Mouse (Mus musculus) CH12.LX (cell line): ENCODE data around the gene Fgfr2. TPM values are rescaled to one million over a fixed set of nuclear protein-coding genes. Genes with fewer than 3 reads are reported as not detected.

Experiments used
- DNase-seq: peaks from one replicate; pipeline ENCODE4 v3.0.0-alpha.2; 2013; ENCODE audit errors: extremely low read depth
- H3K27ac ChIP-seq: 2 replicates; pipeline ENCODE4 v1.5.1; 2012; ENCODE audit warnings: low read depth, mild to moderate bottlenecking, control low read depth, moderate library complexity; ENCODE audit not compliant: insufficient read depth
- H3K27me3 ChIP-seq: replicated peaks from 2 replicates; pipeline ENCODE3; 2012; ENCODE audit warnings: inconsistent platforms
- H3K36me3 ChIP-seq, 2 experiments: replicated peaks in 1 of 2; 2 replicates each; pipeline versions ENCODE3 to v1.6.1; 2012; ENCODE audit warnings: inconsistent platforms in 1 of 2, low read length in 1 of 2, mild to moderate bottlenecking in 1 of 2, mixed read lengths in 1 of 2, moderate library complexity in 1 of 2; ENCODE audit not compliant: control insufficient read depth in 1 of 2, insufficient read depth in 1 of 2
- H3K4me1 ChIP-seq, 2 experiments: 2 replicates each; pipeline ENCODE4 v1.6.1; 2012; ENCODE audit warnings: inconsistent platforms in 1 of 2, moderate library complexity in 1 of 2; ENCODE audit not compliant: insufficient read depth in 2 of 2, control insufficient read depth in 1 of 2
- H3K4me2 ChIP-seq: 2 replicates; pipeline ENCODE4 v1.6.1; 2012; ENCODE audit warnings: low read depth, mild to moderate bottlenecking, control low read depth; ENCODE audit not compliant: poor library complexity, insufficient read depth, severe bottlenecking
- H3K4me3 ChIP-seq, 3 experiments: fragments of 150-350 bp in 1 of 3; sonication (generic) in 1 of 3; replicated peaks in 1 of 3; 2 replicates each; pipeline versions ENCODE3 to v1.5.1; 2011 to 2012; ENCODE audit warnings: low read depth in 2 of 3, low read length in 2 of 3, mild to moderate bottlenecking in 2 of 3, moderate library complexity in 2 of 3, control low read depth in 1 of 3, improper control_type of control experiment in 1 of 3, inconsistent platforms in 1 of 3, mixed read lengths in 1 of 3; ENCODE audit not compliant: poor library complexity in 1 of 3
- H3K79me2 ChIP-seq: replicated peaks from 2 replicates; pipeline ENCODE4 v1.6.1; 2012; ENCODE audit warnings: mild to moderate bottlenecking, moderate library complexity; ENCODE audit not compliant: control insufficient read depth, poor library complexity, insufficient read depth, severe bottlenecking; ENCODE audit errors: extremely low read depth
- H3K9ac ChIP-seq: 2 replicates; pipeline ENCODE4 v1.6.1; 2012; ENCODE audit warnings: low read depth, mild to moderate bottlenecking, control low read depth, moderate library complexity; ENCODE audit not compliant: insufficient read depth
- H3K9me3 ChIP-seq: replicated peaks from 2 replicates; pipeline ENCODE3; 2012; ENCODE audit warnings: low read length, inconsistent platforms, mixed read lengths
- BHLHE40 ChIP-seq: IDR thresholded peaks from 2 replicates; pipeline ENCODE4 v1.6.1; 2011; ENCODE audit warnings: mild to moderate bottlenecking, low read depth, low read length, improper control_type of control experiment
- CHD1 ChIP-seq: IDR thresholded peaks from 2 replicates; pipeline ENCODE4 v1.6.1; 2012; ENCODE audit warnings: low read depth, low read length, improper control_type of control experiment, inconsistent platforms
- CHD2 ChIP-seq: IDR thresholded peaks from 2 replicates; pipeline ENCODE4 v1.6.1; 2011; ENCODE audit warnings: low read length, improper control_type of control experiment
- CTCF ChIP-seq, 2 experiments: IDR thresholded peaks in 1 of 2; conservative IDR thresholded peaks in 1 of 2; 2 replicates each; pipeline ENCODE4 v1.5.1; 2011 to 2012; ENCODE audit warnings: low read depth in 2 of 2, low read length in 2 of 2, improper control_type of control experiment in 1 of 2, inconsistent platforms in 1 of 2, mild to moderate bottlenecking in 1 of 2, moderate library complexity in 1 of 2
- EP300 ChIP-seq: IDR thresholded peaks from 2 replicates; pipeline ENCODE4 v1.6.1; 2011; ENCODE audit warnings: low read length, improper control_type of control experiment
- GABPA ChIP-seq: IDR thresholded peaks from 2 replicates; pipeline ENCODE4 v1.6.1; 2012; ENCODE audit warnings: low read depth, low read length, improper control_type of control experiment, inconsistent platforms; ENCODE audit not compliant: insufficient replicate concordance
- HCFC1 ChIP-seq: IDR thresholded peaks from 2 replicates; pipeline ENCODE4 v1.6.1; 2012; ENCODE audit warnings: low read depth, mild to moderate bottlenecking, inconsistent platforms, low read length, improper control_type of control experiment
- IRF4 ChIP-seq: IDR thresholded peaks from 2 replicates; pipeline ENCODE4 v1.6.1; 2014; ENCODE audit warnings: low read depth, mild to moderate bottlenecking, inconsistent platforms, low read length, improper control_type of control experiment
- JUN ChIP-seq: IDR thresholded peaks from 2 replicates; pipeline ENCODE4 v1.6.1; 2011; ENCODE audit warnings: low read depth, mild to moderate bottlenecking, low read length, improper control_type of control experiment, moderate library complexity; ENCODE audit not compliant: insufficient read depth
- KAT2A ChIP-seq: IDR thresholded peaks from 2 replicates; pipeline ENCODE4 v1.6.1; 2012; ENCODE audit warnings: low read length, improper control_type of control experiment, inconsistent platforms; ENCODE audit not compliant: insufficient replicate concordance
- MAFK ChIP-seq: IDR thresholded peaks from 2 replicates; pipeline ENCODE4 v1.6.1; 2011; ENCODE audit warnings: low read length, improper control_type of control experiment; ENCODE audit not compliant: insufficient replicate concordance
- MAX ChIP-seq: IDR thresholded peaks from 2 replicates; pipeline ENCODE4 v1.6.1; 2011; ENCODE audit warnings: low read length, improper control_type of control experiment
- MAZ ChIP-seq: IDR thresholded peaks from 2 replicates; pipeline ENCODE4 v1.6.1; 2012; ENCODE audit warnings: low read depth, mild to moderate bottlenecking, inconsistent platforms, low read length, improper control_type of control experiment, moderate library complexity
- MEF2A ChIP-seq: IDR thresholded peaks from 2 replicates; pipeline ENCODE4 v1.6.1; 2014; ENCODE audit warnings: low read depth, mild to moderate bottlenecking, inconsistent platforms, low read length, improper control_type of control experiment, borderline replicate concordance
- MXI1 ChIP-seq: IDR thresholded peaks from 2 replicates; pipeline ENCODE4 v1.6.1; 2011; ENCODE audit warnings: mild to moderate bottlenecking, low read depth, low read length, improper control_type of control experiment
- MYC ChIP-seq: IDR thresholded peaks from 2 replicates; pipeline ENCODE4 v1.6.1; 2011; ENCODE audit warnings: low read depth, mild to moderate bottlenecking, improper control_type of control experiment, low read length
- NELFE ChIP-seq: IDR thresholded peaks from 2 replicates; pipeline ENCODE4 v1.6.1; 2011; ENCODE audit warnings: low read depth, low read length, improper control_type of control experiment
- NRF1 ChIP-seq: IDR thresholded peaks from 2 replicates; pipeline ENCODE4 v1.6.1; 2014; ENCODE audit warnings: low read depth, mild to moderate bottlenecking, inconsistent platforms, low read length, improper control_type of control experiment, moderate library complexity
- POLR2AphosphoS2 ChIP-seq: IDR thresholded peaks from 2 replicates; pipeline ENCODE4 v1.6.1; 2011; ENCODE audit warnings: low read depth, low read length, improper control_type of control experiment
- RAD21 ChIP-seq: IDR thresholded peaks from 2 replicates; pipeline ENCODE4 v1.6.1; 2011; ENCODE audit warnings: low read depth, mild to moderate bottlenecking, low read length, improper control_type of control experiment, moderate library complexity
- RCOR1 ChIP-seq: conservative IDR thresholded peaks from 2 replicates; pipeline ENCODE4 v1.6.1; 2012; ENCODE audit warnings: low read depth, mild to moderate bottlenecking, inconsistent platforms, low read length, improper control_type of control experiment
- SIN3A ChIP-seq: IDR thresholded peaks from 2 replicates; pipeline ENCODE4 v1.6.1; 2012; ENCODE audit warnings: low read length, improper control_type of control experiment, inconsistent platforms
- SMC3 ChIP-seq: IDR thresholded peaks from 2 replicates; pipeline ENCODE4 v1.6.1; 2011; ENCODE audit warnings: low read depth, low read length, improper control_type of control experiment
- TBP ChIP-seq: conservative IDR thresholded peaks from 2 replicates; pipeline ENCODE4 v1.6.1; 2011; ENCODE audit warnings: low read depth, low read length, improper control_type of control experiment
- UBTF ChIP-seq: IDR thresholded peaks from 2 replicates; pipeline ENCODE4 v1.6.1; 2012; ENCODE audit warnings: low read depth, mild to moderate bottlenecking, inconsistent platforms, low read length, improper control_type of control experiment, moderate library complexity
- USF1 ChIP-seq: IDR thresholded peaks from 2 replicates; pipeline ENCODE4 v1.6.1; 2014; ENCODE audit warnings: low read depth, mild to moderate bottlenecking, inconsistent platforms, low read length, improper control_type of control experiment
- ZC3H11A ChIP-seq: IDR thresholded peaks from 2 replicates; pipeline ENCODE4 v1.6.1; 2012; ENCODE audit warnings: low read depth, mild to moderate bottlenecking, inconsistent platforms, low read length, improper control_type of control experiment
- ZKSCAN1 ChIP-seq: IDR thresholded peaks from 2 replicates; pipeline ENCODE4 v1.6.1; 2012; ENCODE audit warnings: low read depth, inconsistent platforms, low read length, improper control_type of control experiment, borderline replicate concordance
- ZMIZ1 ChIP-seq: IDR thresholded peaks from 2 replicates; pipeline ENCODE4 v1.6.1; 2012; ENCODE audit warnings: low read depth, mild to moderate bottlenecking, inconsistent platforms, low read length, improper control_type of control experiment
- ZNF384 ChIP-seq: IDR thresholded peaks from 2 replicates; pipeline ENCODE4 v1.6.1; 2012; ENCODE audit warnings: low read depth, low read length, improper control_type of control experiment, inconsistent platforms
- dilution Hi-C: fragments of 300-500 bp; cut with MboI; formaldehyde crosslinking; loops from 2 replicates; pipeline ENCODE4 v1.14.3; 2020; ENCODE audit warnings: low sequenced_read_pairs; ENCODE audit not compliant: extremely low pct_unique_long_range_greater_than_20kb, extremely low pct_ligation_motif_present
- in situ Hi-C: fragments of 300-500 bp; cut with MboI; formaldehyde crosslinking; loops from 3 replicates; pipeline ENCODE4 v1.14.3; 2019; ENCODE audit warnings: low sequenced_read_pairs, low pct_ligation_motif_present, low pct_unique_long_range_greater_than_20kb, mixed read lengths
- polyA plus RNA-seq: library from polyadenylated mRNA; unstranded; fragments of >175 nt; gene quantifications from 2 replicates; pipeline ENCODE4 v1.2.1, GENCODE M21; 2012; ENCODE audit warnings: low read depth; ENCODE audit not compliant: insufficient read length
- total RNA-seq, 2 experiments: library from RNA; depleted of rRNA; stranded (reverse); fragments of 300-350 nt in 1 of 2; fragments of >200 nt in 1 of 2; gene quantifications; 2 replicates each; pipeline ENCODE4 v1.2.3; 2012 to 2014

The Fgfr2 gene
- total and polyA plus RNA-seq, 3 experiments = not detected

- no peak; the same call in none of the 2 replicates for TF ChIP-seq MXI1
- no peak for TF ChIP-seq NELFE
- TF ChIP-seq MAZ = no peak
- TF ChIP-seq IRF4 = peak; percentile 87
- TF ChIP-seq RCOR1 = no peak
- TF ChIP-seq MAFK = no peak
- TF ChIP-seq NRF1 = no peak
- peak in 1 of 2 experiments; percentile 42; a peak in 2 of 4 replicates for TF ChIP-seq CTCF (conservative IDR thresholded peaks at IDR 0.05 in 1 of 2, IDR thresholded peaks at IDR 0.05 in 1 of 2; ENCODE audit: low read depth in 2 of 2, low read length in 2 of 2)
- TF ChIP-seq ZNF384 = no peak
- peak; percentile 52 for TF ChIP-seq BHLHE40
- TF ChIP-seq TBP = no peak
- no peak for TF ChIP-seq JUN
These were observed 806.1 kb downstream of the Fgfr2 start, which contains the start of gene Chst15 (continued) for GRCm38 (mm10) chr7:132317036-132317541.

- H3K9me3 ChIP-seq = no peaks in the 10 kb centered on the region
- peak overlapping the region; percentile 46 to 68 (median 57) for H3K4me3 ChIP-seq
- H3K27me3 ChIP-seq = peaks cover 55% of the 10 kb centered on the region
- TF ChIP-seq JUN = no peak
- no peak for TF ChIP-seq MEF2A
- no peak for TF ChIP-seq SIN3A
- no peak for TF ChIP-seq POLR2AphosphoS2
- TF ChIP-seq ZMIZ1 = no peak
- TF ChIP-seq NRF1 = no peak
- no peak for TF ChIP-seq MYC
- TF ChIP-seq USF1 = no peak
- no peak for TF ChIP-seq ZKSCAN1
- no peak for TF ChIP-seq CHD1
- 0 out of 2 replicates have a peak, but pooled peaks have one; percentile 9 for TF ChIP-seq BHLHE40
- no peak; the same call in 1 of the 2 replicates for TF ChIP-seq RAD21
- peak in 1 of 2 experiments; percentile 35; a peak in 2 of 4 replicates for TF ChIP-seq CTCF (conservative IDR thresholded peaks at IDR 0.05 in 1 of 2, IDR thresholded peaks at IDR 0.05 in 1 of 2; ENCODE audit: low read depth in 2 of 2, low read length in 2 of 2)
- TF ChIP-seq MXI1 = no peak; the same call in 1 of the 2 replicates
- peak; percentile 43; the same call in 1 of the 2 replicates for TF ChIP-seq CHD2
- no peak for TF ChIP-seq ZC3H11A
- no peak for TF ChIP-seq MAX
- TF ChIP-seq NELFE = no peak
- TF ChIP-seq RCOR1 = no peak
- peak; percentile 4; the same call in 1 of the 2 replicates for TF ChIP-seq SMC3
- no peak for TF ChIP-seq MAFK
- TF ChIP-seq EP300 = no peak
- TF ChIP-seq KAT2A = no peak
- no peak for TF ChIP-seq GABPA
- no peak for TF ChIP-seq MAZ
- TF ChIP-seq HCFC1 = no peak
- TF ChIP-seq UBTF = peak; percentile 94
- DNase-seq = peak; percentile 49
- H3K79me2 ChIP-seq = no peaks in the 10 kb centered on the region
- in situ Hi-C loops (no loop called here), dilution Hi-C loops (no loop called here)
- peak overlapping the region; percentile 57 for H3K4me2 ChIP-seq
- H3K4me1 ChIP-seq = peaks cover 0 to 18% of the 10 kb centered on the region in 2 experiments; a peak in 2 of 4 replicates
- H3K9ac ChIP-seq = peak overlapping the region; percentile 46; the same call in 1 of the 2 replicates
- no peaks in the 10 kb centered on the region for H3K36me3 ChIP-seq
- H3K27ac ChIP-seq = peak overlapping the region; percentile 23
These were observed 806.8 kb downstream of the Fgfr2 start for GRCm38 (mm10) chr7:132316101-132317035.
